Mouse (Mus musculus): ENCODE measurements around the gene Kif16b. TPM values are rescaled to one million over a fixed set of nuclear protein-coding genes. Genes with fewer than 3 reads are reported as not detected.

The Kif16b gene
- total RNA-seq, 1 experiment = 10.5 TPM

DNA sequence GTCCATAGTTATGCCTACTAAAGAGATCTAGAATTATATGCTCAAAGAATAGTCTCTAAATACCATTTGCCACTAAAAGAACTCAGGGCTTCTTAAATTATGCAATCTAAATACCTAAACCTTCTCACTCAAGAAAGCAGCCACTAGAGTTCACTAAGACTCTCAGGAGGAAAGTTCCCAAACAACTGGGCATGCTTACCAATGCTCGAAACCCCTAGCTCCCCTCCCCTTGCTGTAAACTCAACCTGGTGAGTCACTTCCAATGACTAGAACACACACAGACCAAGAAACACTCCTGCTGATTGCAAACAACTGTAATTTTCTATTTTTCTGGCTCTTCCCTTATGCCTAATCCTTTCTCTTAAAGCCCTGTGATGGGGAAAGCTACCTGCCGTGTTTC lies 33.9 kb downstream of the Kif16b start:
- no peak for DNase-seq (ENCODE audit: low read depth, low spot score)
- H3K36me3 ChIP-seq (ENCODE audit: control insufficient read depth, insufficient read depth, low read length, poor library complexity, severe bottlenecking) = peaks cover 3% of the 10 kb centered on the region; the same call in 1 of the 2 replicates
- H3K4me3 ChIP-seq (ENCODE audit: insufficient read depth in 1 of 2, low read depth in 1 of 2, low read length in 2 of 2, poor library complexity in 1 of 2, severe bottlenecking in 1 of 2) = no peak overlapping the region
- H3K9ac ChIP-seq (ENCODE audit: insufficient read depth, low read depth, low read length, poor library complexity, severe bottlenecking) = no peak overlapping the region
- H3K4me1 ChIP-seq (ENCODE audit: control insufficient read depth in 2 of 2, insufficient read depth in 2 of 2, low read length in 2 of 2, poor library complexity in 1 of 2) = no peaks in the 10 kb centered on the region
- in situ Hi-C loops (cut with MboI; ENCODE audit: low sequenced_read_pairs in 2 of 2, unreplicated experiment in 2 of 2) = no loop called here
- no peaks in the 10 kb centered on the region for H3K9me3 ChIP-seq (ENCODE audit: control insufficient read depth, insufficient read depth, low read depth, low read length)
- no peak overlapping the region for H3K27ac ChIP-seq (ENCODE audit: insufficient read depth, low read depth, low read length, poor library complexity, severe bottlenecking)
- TF ChIP-seq ZNF384 (IDR thresholded peaks at IDR 0.05; ENCODE audit: low read depth, low read length) (no peak), HCFC1 (IDR thresholded peaks at IDR 0.05; ENCODE audit: borderline replicate concordance, insufficient read depth, low read length) (no peak)

DNA sequence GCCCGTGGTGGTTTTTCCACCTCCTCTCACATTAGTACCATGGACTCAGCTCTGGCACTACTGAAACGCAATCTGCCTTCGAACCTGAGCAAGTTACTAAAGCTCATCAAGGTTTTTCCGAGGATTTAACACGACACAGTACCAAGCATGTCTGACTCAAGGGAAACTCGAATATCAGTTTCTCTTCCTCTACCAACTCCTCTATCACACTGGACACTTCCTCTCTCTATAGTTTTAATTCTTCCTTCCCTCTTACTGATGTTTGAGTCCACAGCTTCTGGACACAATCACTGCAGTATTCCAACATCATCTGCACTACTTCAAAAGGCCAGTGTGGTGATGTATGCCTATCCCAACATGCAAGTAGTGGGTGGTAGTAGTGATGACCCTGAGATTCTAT lies 40.3 kb downstream of the Kif16b start:
- Histone ChIP-seq H3K4me1 (ENCODE audit: control insufficient read depth in 2 of 2, insufficient read depth in 2 of 2, low read length in 2 of 2, poor library complexity in 1 of 2) (no peaks in the 10 kb centered on the region), H3K9me3 (ENCODE audit: control insufficient read depth, insufficient read depth, low read depth, low read length) (no peaks in the 10 kb centered on the region), H3K27ac (ENCODE audit: insufficient read depth, low read depth, low read length, poor library complexity, severe bottlenecking) (no peak overlapping the region), H3K36me3 (ENCODE audit: control insufficient read depth, insufficient read depth, low read length, poor library complexity, severe bottlenecking) (peaks cover 3% of the 10 kb centered on the region; the same call in 1 of the 2 replicates), H3K4me3 (ENCODE audit: insufficient read depth in 1 of 2, low read depth in 1 of 2, low read length in 2 of 2, poor library complexity in 1 of 2, severe bottlenecking in 1 of 2) (no peak overlapping the region), H3K9ac (ENCODE audit: insufficient read depth, low read depth, low read length, poor library complexity, severe bottlenecking) (no peak overlapping the region)
- no peak for TF ChIP-seq HCFC1 (IDR thresholded peaks at IDR 0.05; ENCODE audit: borderline replicate concordance, insufficient read depth, low read length)
- no peak for TF ChIP-seq ZC3H11A (IDR thresholded peaks at IDR 0.05; ENCODE audit: borderline replicate concordance, low read depth, low read length)
- TF ChIP-seq MAFK (IDR thresholded peaks at IDR 0.05; ENCODE audit: insufficient read depth, low read depth, low read length) = no peak
- TF ChIP-seq ZNF384 (IDR thresholded peaks at IDR 0.05; ENCODE audit: low read depth, low read length) = no peak
- no peak for TF ChIP-seq CHD2 (IDR thresholded peaks at IDR 0.05; ENCODE audit: low read depth, low read length)
- in situ Hi-C loops (cut with MboI; ENCODE audit: low sequenced_read_pairs in 2 of 2, unreplicated experiment in 2 of 2) = no loop called here
- DNase-seq (ENCODE audit: low read depth, low spot score) = no peak

DNA sequence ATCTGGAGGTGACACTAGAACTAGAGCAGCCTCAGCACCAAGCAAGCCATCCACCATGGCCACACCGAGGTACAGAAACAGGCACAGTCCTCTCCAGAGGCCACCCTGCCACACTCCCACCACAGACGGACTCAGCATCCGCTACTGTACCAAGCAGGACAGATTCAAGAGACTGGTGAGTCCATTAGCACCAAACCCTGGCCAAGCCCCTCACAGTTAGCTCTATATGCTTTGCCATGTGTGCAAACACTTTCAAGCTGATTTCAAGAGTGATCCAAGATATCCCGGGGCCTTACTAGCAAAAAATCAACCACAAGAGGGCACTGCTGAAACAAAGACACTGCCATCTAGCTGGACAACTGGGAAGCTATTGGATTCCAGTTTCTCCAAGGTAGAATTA lies 41.9 kb downstream of the Kif16b start:
- Histone ChIP-seq H3K9me3 (ENCODE audit: control insufficient read depth, insufficient read depth, low read depth, low read length) (no peaks in the 10 kb centered on the region), H3K27ac (ENCODE audit: insufficient read depth, low read depth, low read length, poor library complexity, severe bottlenecking) (no peak overlapping the region), H3K9ac (ENCODE audit: insufficient read depth, low read depth, low read length, poor library complexity, severe bottlenecking) (no peak overlapping the region), H3K36me3 (ENCODE audit: control insufficient read depth, insufficient read depth, low read length, poor library complexity, severe bottlenecking) (no peaks in the 10 kb centered on the region; the same call in 1 of the 2 replicates), H3K4me1 (ENCODE audit: control insufficient read depth in 2 of 2, insufficient read depth in 2 of 2, low read length in 2 of 2, poor library complexity in 1 of 2) (no peaks in the 10 kb centered on the region), H3K4me3 (ENCODE audit: insufficient read depth in 1 of 2, low read depth in 1 of 2, low read length in 2 of 2, poor library complexity in 1 of 2, severe bottlenecking in 1 of 2) (no peak overlapping the region)
- in situ Hi-C loops (cut with MboI; ENCODE audit: low sequenced_read_pairs in 2 of 2, unreplicated experiment in 2 of 2) = no loop called here
- peak; percentile 42 for DNase-seq (ENCODE audit: low read depth, low spot score)
- TF ChIP-seq ZNF384 (IDR thresholded peaks at IDR 0.05; ENCODE audit: low read depth, low read length) = no peak
- TF ChIP-seq HCFC1 (IDR thresholded peaks at IDR 0.05; ENCODE audit: borderline replicate concordance, insufficient read depth, low read length) = no peak
- no peak for TF ChIP-seq CHD2 (IDR thresholded peaks at IDR 0.05; ENCODE audit: low read depth, low read length)
- TF ChIP-seq ZC3H11A (IDR thresholded peaks at IDR 0.05; ENCODE audit: borderline replicate concordance, low read depth, low read length) = peak; percentile 44; the same call in 1 of the 2 replicates

DNA sequence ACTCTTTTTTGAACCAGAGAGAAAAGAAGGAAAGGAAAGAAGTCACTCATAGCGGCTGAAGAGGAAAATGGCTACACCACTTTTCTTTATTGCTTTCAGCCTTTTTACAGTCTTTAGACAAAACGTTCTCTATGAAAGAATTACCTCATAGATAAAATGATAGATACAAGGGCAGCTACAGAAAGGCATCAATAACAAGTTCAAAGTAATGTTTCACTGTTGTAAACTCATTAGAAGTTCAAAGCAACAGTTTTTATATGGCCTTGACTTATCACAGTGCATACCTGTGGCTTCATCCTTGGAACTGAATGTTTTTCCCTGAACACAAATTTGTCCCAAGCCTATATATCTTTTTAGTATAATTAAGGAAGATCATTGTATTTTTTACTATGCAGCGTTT lies 62.6 kb downstream of the Kif16b start:
- Histone ChIP-seq H3K9ac (ENCODE audit: insufficient read depth, low read depth, low read length, poor library complexity, severe bottlenecking) (no peak overlapping the region), H3K9me3 (ENCODE audit: control insufficient read depth, insufficient read depth, low read depth, low read length) (no peaks in the 10 kb centered on the region), H3K27ac (ENCODE audit: insufficient read depth, low read depth, low read length, poor library complexity, severe bottlenecking) (no peak overlapping the region), H3K4me1 (ENCODE audit: control insufficient read depth in 2 of 2, insufficient read depth in 2 of 2, low read length in 2 of 2, poor library complexity in 1 of 2) (no peaks in the 10 kb centered on the region), H3K4me3 (ENCODE audit: insufficient read depth in 1 of 2, low read depth in 1 of 2, low read length in 2 of 2, poor library complexity in 1 of 2, severe bottlenecking in 1 of 2) (no peak overlapping the region), H3K36me3 (ENCODE audit: control insufficient read depth, insufficient read depth, low read length, poor library complexity, severe bottlenecking) (no peaks in the 10 kb centered on the region)
- in situ Hi-C loops (cut with MboI; ENCODE audit: low sequenced_read_pairs in 2 of 2, unreplicated experiment in 2 of 2) = no loop called here
- TF ChIP-seq CHD2 (IDR thresholded peaks at IDR 0.05; ENCODE audit: low read depth, low read length) (no peak), ZC3H11A (IDR thresholded peaks at IDR 0.05; ENCODE audit: borderline replicate concordance, low read depth, low read length) (no peak), ZNF384 (IDR thresholded peaks at IDR 0.05; ENCODE audit: low read depth, low read length) (no peak), MAFK (IDR thresholded peaks at IDR 0.05; ENCODE audit: insufficient read depth, low read depth, low read length) (no peak), HCFC1 (IDR thresholded peaks at IDR 0.05; ENCODE audit: borderline replicate concordance, insufficient read depth, low read length) (no peak)
- no peak for DNase-seq (ENCODE audit: low read depth, low spot score)

DNA sequence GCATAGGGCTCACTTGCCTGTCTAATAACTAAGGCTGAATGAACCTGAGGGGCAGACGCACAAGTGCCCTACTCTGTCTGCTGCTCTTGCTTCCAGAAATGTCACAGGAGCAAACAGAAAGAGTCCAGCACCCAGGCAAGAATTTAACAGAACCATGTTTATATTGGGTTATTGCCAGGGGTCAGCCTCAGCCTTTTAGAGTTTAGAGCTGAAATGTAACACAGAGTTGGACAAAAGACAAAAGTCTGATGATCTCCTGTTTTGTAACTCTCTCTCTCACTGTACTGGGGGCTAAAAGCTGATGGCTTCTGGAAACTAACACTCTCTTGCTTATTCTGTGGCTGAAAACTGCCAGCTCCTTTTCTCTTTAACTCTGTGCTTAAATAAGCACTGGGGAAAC lies 63.2 kb downstream of the Kif16b start:
- H3K9me3 ChIP-seq (ENCODE audit: control insufficient read depth, insufficient read depth, low read depth, low read length) = no peaks in the 10 kb centered on the region
- no peak overlapping the region for H3K9ac ChIP-seq (ENCODE audit: insufficient read depth, low read depth, low read length, poor library complexity, severe bottlenecking)
- TF ChIP-seq HCFC1 (IDR thresholded peaks at IDR 0.05; ENCODE audit: borderline replicate concordance, insufficient read depth, low read length) = no peak
- TF ChIP-seq ZNF384 (IDR thresholded peaks at IDR 0.05; ENCODE audit: low read depth, low read length) = no peak
- TF ChIP-seq CHD2 (IDR thresholded peaks at IDR 0.05; ENCODE audit: low read depth, low read length) = no peak
- TF ChIP-seq ZC3H11A (IDR thresholded peaks at IDR 0.05; ENCODE audit: borderline replicate concordance, low read depth, low read length) = no peak
- TF ChIP-seq MAFK (IDR thresholded peaks at IDR 0.05; ENCODE audit: insufficient read depth, low read depth, low read length) = no peak
- no peak for DNase-seq (ENCODE audit: low read depth, low spot score)
- in situ Hi-C loops (cut with MboI; ENCODE audit: low sequenced_read_pairs in 2 of 2, unreplicated experiment in 2 of 2) = no loop called here
- H3K4me1 ChIP-seq (ENCODE audit: control insufficient read depth in 2 of 2, insufficient read depth in 2 of 2, low read length in 2 of 2, poor library complexity in 1 of 2) = no peaks in the 10 kb centered on the region
- no peaks in the 10 kb centered on the region; the same call in 1 of the 2 replicates for H3K36me3 ChIP-seq (ENCODE audit: control insufficient read depth, insufficient read depth, low read length, poor library complexity, severe bottlenecking)
- no peak overlapping the region for H3K27ac ChIP-seq (ENCODE audit: insufficient read depth, low read depth, low read length, poor library complexity, severe bottlenecking)
- H3K4me3 ChIP-seq (ENCODE audit: insufficient read depth in 1 of 2, low read depth in 1 of 2, low read length in 2 of 2, poor library complexity in 1 of 2, severe bottlenecking in 1 of 2) = no peak overlapping the region
